Mouse (Mus musculus): ENCODE results near the gene Rhot2.
A peak's percentile ranks its signal among the peaks of the same experiment; 100 is the strongest.

Gene Rhot2

GRCm38 (mm10) chr17:25844396-25844901 lies at the start of gene Rhot2:
TSS of gene Rhot2 (minus strand) at chr17:25844851.
- peak; percentile 90 for DNase-seq

DNA sequence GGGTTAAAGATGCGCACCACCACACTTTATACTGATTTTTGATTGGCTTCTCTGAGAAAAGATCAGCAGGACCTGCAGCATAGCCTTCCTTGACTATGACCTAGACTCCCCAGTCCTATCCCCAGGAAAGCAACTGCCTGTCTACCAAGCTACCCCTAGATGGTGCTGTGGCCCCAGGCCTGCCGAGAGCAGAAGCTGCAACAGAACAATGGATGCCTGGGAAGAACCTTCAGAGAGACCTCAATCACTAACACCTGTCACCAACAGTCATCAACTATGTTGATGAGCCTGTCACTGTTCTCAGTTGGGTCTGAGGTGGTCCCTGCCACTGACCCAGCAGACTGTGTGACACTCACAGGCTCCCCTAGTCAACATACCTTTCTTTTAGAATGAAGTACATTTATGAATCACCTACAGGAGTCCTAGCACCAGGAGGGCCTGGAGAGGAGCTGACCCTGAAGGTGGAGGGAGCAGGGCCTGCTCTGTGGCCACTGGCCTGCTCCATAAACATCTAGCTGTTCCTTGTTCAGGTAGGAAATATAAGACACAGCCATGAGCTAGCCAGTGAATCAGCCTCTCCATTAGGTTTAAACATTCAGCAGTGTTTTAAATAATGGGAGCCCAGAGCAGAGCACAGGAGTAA lies 49.4 kb upstream of the Rhot2 start:
- DNase-seq: peak; percentile 76

DNA sequence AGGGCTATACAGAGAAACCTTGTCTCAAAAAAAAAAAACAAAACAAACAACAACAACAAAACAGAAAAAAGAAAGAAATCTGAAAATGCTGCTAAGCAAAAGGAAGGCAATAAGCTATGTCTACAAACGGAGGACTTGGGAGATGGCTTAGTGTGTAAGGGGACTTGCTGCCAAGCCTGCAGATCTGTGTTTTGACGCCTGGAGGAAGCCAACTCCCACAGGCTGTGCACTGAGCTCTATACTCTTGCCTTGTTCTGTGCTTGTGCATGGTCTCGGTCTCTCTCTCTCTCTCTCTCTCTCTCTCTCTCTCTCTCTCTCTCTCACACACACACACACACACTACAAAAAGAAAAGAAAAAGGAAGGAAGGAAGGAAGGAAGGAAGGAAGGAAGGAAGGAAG lies 44.2 kb upstream of the Rhot2 start:
- DNase-seq: no peak

GRCm38 (mm10) chr17:25887467-25887866 lies 42.8 kb upstream of the Rhot2 start:
- no peak for DNase-seq

GRCm38 (mm10) chr17:25886806-25887205 lies 42.2 kb upstream of the Rhot2 start:
- no peak for DNase-seq

DNA sequence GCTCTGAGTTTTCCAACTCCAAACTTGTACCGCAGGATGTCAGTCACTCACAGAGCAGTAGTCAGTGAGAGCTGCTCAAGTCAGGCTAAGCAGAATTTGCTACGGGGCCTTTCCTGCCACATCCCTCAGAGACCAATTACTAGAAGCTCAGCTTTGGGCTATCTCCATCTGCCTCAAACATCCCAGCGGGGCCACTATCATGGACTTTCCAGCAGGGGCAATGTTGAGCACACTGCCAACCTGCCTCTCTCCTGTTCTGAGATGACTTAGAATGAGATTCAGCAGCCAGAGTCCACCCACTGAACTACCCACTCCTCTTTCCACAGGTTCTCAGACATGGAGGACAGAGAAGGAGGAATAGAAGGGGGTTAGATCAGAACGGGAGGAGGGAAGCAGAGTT lies 41.0 kb upstream of the Rhot2 start:
- DNase-seq: no peak

- no peak for DNase-seq
Measured at GRCm38 (mm10) chr17:25883824-25884223, 39.2 kb upstream of the Rhot2 start.

DNA sequence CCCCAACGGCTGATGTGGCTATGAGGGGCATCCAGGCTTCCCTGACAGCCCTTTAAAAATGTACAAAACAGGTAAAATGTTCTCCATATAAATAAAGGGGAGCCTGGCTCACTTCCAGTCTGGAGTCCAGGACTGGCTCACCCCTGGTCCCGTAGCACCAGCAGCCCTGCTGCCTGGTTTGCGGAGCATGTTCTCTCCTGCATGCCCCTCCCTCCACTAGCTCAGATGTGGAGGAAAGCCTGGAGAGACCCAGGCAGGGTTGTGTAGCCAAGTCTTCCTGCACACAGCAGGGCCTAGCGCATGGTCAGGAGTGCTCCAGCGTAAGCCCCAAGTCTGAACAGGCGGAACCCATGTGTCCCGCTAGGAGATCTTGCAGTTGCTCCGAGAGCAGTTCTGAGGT lies 38.6 kb upstream of the Rhot2 start:
- no peak for DNase-seq

- no peak for DNase-seq
Measured at GRCm38 (mm10) chr17:25882306-25882705, 37.7 kb upstream of the Rhot2 start.

DNA sequence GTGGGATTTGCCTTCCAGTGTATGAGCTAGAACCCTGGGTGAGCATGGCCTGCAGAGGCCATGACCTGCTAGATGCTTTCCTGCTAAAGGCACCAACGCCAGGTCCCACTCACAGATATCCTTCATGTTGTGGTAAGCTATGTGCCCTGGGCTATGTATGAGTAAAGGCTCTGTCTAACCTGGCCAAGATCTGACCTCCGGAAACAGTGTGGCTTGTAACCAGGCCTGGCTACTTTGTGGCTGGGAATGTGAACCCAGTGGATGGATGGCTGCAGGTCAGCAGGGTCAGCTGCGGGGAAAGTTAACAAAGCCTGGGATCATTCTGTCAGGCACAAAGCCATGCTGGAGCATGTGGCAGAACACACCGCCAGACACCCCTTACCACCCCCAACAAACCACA lies 37.0 kb upstream of the Rhot2 start:
- no peak for DNase-seq

DNA sequence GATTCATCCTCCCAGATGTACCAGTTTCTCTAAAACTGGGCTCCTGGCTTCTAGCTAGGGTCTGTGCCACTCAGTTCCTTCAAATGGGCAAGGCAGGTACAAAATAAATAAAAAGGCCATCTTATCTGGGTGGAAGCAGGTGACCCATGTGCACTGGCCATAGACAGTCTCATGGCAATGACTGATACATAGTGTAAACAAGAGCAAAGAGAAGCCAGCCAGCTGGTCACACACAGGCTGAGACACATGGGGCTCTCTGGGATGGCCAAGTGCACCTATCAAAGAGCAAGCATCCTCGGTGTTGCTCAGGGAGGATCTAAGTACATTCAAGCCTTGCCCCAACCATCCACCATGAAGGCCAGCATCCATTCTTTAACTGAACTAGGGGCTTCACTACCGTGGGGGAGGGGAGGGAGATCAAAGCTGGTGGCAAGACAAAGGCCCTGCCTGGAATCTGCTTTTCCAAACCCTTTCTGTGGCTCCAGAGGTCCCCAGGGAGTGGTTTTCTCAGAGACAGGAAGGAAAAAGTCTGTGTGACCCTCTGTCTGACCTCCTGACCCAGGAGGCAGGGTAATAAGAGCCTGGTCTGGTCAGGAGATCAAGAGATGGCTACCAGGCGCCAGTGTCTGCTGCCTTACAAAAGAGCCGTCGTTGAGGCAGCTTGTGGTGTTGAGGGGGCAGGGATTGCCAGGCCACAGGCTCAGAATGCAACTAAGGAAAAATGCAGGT lies 36.4 kb upstream of the Rhot2 start:
- no peak for DNase-seq

DNA sequence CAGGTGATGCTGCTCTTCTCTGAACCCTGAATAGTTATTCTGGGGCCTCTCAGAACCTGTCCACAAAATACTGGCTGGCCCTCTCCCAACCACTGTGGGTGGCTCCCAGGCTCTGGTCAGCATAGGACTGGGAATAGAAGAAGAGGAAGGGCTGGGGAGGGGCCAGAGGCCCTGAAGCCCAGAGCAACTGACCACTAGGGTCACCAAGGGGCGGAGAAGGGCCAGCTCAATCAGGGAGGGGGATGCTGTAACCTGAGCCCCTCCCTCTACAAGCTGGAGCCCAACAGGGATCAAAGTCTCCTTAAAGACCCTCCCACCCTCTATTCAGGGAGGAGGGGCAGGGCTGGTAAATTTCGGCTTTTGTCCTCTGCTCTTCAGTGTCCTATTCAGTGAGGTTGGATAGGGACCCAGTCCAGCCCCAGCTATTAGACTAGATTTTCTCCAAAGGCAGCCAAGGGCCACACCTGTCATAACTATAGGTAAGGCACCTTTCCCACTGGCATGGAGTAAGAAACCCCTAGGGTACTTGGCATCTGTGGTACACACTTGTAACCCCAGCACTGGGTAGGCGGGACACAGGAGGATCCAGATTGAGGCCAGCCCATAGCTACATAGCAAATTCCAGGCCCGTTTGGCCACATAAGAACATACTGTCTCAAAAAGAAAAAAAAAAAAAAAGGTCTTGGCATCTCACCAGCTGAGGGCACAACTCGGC lies 35.7 kb upstream of the Rhot2 start, which contains the start of gene Wfikkn1:
Gene Wfikkn1, minus strand, starts transcription at position 663 of the 715 bp plus-strand sequence.
- no peak for DNase-seq

- no peak for DNase-seq
Measured at GRCm38 (mm10) chr17:25879750-25880149, 35.1 kb upstream of the Rhot2 start.

GRCm38 (mm10) chr17:25879261-25879660 lies 34.6 kb upstream of the Rhot2 start:
- DNase-seq: no peak

DNA sequence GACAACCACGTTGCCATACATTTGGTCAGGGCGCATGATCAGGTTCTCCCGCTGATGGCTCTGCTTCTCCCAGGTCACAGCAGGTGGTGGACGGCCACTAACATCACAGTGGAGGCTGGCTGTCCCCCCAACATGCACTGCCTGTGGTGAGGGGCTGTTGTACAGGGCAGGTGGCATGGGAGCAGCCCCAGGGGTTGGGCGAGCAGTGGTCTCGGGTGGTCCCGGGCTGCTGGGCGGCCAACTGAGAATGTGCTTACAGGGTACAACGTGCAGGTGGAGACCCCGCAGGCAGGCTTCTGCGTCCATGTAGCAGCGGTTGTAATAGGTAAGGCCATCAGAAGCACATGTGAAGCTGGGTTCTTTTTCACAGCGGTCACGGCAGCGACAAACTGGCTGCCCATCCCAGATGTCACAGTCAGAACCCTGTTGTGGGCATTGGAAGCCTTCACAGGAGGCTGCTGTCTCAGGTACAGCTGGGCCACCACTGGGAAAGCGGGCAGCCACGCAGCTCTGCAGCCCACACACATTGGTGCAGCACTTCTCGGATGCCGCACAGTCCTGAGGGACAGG lies 34.0 kb upstream of the Rhot2 start:
- no peak for DNase-seq

DNA sequence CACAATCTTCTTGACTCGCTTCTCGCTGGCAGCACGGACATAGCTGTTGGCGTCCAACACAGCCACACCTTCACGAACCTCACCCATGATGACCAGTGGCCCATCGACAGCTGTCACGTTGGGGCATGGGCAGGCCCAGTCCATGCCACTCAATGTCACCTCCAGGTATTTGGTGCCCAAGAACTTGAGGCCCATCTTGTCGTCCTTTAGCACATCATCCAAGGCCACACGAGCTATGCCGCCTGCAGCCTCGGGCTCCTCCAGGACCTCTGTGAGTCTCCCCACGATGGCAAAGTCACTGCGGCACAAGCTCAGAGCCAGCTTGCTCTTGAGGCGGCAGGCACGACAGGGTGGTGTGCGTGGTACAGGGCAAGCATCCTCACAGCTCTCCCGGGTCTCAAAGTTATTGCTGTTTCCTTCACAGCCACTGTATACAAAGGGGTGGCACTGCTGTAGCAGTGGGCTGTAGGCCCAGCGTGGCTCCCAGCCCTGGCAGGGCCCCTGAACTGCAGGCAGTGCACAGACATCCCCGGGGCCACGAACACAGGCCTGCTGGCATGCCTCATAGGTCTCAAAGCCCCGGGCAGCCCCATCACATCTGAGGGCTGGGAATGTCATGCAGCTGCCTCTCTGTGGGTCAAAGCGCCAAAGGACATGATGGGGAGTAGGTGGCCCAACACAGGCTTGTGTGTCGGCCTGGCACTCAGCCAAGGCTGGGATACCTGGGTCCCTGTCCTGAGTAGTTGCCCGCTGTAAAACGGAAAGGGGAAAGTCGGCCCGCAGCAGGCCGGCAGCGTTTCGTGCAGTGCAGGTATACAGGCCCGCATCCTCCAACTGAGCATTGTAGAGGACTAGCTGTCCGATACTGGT lies 33.3 kb upstream of the Rhot2 start:
- DNase-seq: no peak

DNA sequence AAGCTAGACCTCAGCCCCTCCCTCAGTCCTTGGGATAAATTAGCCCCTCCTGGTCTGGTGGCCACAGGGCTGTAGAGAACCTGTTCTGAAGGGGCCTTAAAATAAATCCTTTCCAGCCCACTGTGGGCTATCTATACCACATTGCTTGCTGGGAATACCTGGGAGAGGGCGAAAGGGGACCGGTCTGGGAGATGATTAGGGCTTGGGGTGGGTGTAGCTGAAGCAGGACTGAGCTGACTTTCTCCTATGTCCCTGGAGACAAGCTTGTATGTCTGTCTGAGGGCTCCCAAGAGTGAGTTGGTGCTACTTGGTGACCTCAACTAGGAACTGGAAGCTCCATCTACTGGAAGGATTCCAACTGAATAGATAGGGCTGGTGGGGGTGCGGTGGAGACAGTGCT lies 32.4 kb upstream of the Rhot2 start:
- DNase-seq: no peak

DNA sequence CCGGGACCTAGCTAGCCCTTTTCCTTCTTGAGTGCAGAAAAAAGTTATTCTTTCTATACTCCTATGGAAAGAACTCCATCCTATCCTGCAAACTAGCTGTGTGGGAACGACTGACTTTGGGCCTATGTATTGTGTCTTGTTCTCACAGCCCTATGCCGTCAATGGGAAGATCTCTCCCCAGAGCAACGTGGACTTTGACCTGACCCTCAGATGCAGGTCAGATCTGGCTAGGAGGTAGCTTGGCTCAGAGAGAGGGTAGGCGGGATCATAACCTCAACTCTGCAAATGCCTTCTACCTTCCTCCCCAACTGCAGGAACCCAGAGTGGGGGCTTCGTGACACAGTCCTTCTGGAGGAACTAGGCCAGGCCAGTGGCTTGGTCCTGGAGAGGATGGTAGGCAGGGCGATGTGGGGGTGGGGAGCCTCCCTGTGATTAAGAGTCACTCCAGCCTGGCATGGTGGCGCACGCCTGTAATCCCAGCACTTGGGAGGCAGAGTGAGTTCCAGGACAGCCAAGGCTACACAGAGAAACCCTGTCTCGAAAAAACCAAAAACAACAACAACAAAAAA lies 31.8 kb upstream of the Rhot2 start:
- DNase-seq: no peak

- DNase-seq: peak; percentile 89
Measured at GRCm38 (mm10) chr17:25875171-25876136, 30.8 kb upstream of the Rhot2 start.

GRCm38 (mm10) chr17:25874721-25875170 lies 30.1 kb upstream of the Rhot2 start, which contains the start of gene Mettl26:
TSS of gene Mettl26 (plus strand) at chr17:25875074.
- peak; percentile 96 for DNase-seq

Measured in cerebellum, adult 8-10 months (tissue).